Mouse (Mus musculus): ENCODE results near the gene Tmbim6. TPM values are rescaled to one million over a fixed set of nuclear protein-coding genes. Genes with fewer than 3 reads are reported as not detected.
"Not testable (repeated sequence)": the region's sequence is repeated elsewhere in the genome, so short reads cannot be mapped to it uniquely, and the experiment has no call there.

Gene Tmbim6
- polyA plus RNA-seq, 1 experiment from 2014 or later, result 262 TPM

DNA sequence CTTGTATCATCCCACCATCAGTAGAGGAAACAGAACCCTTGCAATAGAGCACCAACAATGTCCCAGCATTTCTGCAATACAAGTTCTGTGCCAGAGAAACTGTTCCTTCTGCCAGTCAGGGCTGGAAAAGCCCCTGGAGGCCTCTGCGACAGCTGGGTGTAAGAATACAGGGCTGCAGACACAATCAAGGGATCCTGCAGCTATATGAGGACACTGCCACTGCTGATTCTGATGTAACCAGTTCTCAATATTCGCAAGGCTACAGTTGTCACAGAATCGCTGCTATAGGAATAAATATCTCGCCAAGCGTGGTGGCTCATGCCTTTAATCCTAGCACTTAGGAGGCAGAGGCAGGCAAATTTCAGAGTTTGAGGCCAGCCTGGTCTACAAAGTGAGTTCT lies 16.4 kb upstream of the Tmbim6 start:
- ATAC-seq (ENCODE audit: low FRiP score) (no peak), DNase-seq (ENCODE audit: low spot score) (no peak)
- no peaks in the 10 kb centered on the region for H3K4me1 ChIP-seq (replicated peaks; ENCODE audit: control insufficient read depth, insufficient read depth, low read length)
- no peak overlapping the region for H3K27ac ChIP-seq
- no peaks in the 10 kb centered on the region for H3K9me3 ChIP-seq (ENCODE audit: control insufficient read depth, low read length)
- no peak overlapping the region for H3K4me2 ChIP-seq (replicated peaks)
- no peaks in the 10 kb centered on the region for H3K27me3 ChIP-seq (ENCODE audit: control insufficient read depth, insufficient read depth, low read length)
- no peak overlapping the region for H3K4me3 ChIP-seq (replicated peaks; ENCODE audit: low read length)
- H3K36me3 ChIP-seq (replicated peaks; ENCODE audit: control insufficient read depth, insufficient read depth), result no peaks in the 10 kb centered on the region
- H3K9ac ChIP-seq, result no peak overlapping the region
- 86% methylated on average over 5 of the region's 5 CpGs for WGBS

DNA sequence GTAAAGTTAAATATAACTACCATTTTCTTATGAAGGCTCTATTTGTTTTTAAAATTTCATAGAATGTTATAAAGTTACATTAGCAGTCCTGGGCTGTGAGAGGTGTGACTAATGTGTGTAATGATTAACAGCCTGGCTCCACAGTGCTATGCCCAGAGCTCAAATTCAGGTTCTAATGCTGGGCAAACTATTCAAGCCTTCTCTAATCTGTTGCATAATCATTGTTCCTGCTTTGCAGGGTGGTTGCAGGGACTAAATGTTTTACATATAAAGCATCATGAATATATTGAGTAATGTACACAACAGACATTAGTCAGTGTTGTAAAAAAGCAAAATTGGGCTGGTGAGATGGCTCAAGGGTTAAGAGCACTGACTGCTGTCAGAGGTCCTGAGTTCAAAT lies 9.8 kb upstream of the Tmbim6 start:
- DNase-seq (ENCODE audit: low spot score), result no peak
- no peak overlapping the region for H3K9ac ChIP-seq
- no peak overlapping the region for H3K4me3 ChIP-seq (replicated peaks; ENCODE audit: low read length)
- no peak for ATAC-seq (ENCODE audit: low FRiP score)
- no peak overlapping the region for H3K4me2 ChIP-seq (replicated peaks)
- H3K9me3 ChIP-seq (ENCODE audit: control insufficient read depth, low read length), result no peaks in the 10 kb centered on the region
- H3K4me1 ChIP-seq (replicated peaks; ENCODE audit: control insufficient read depth, insufficient read depth, low read length), result no peaks in the 10 kb centered on the region
- no peaks in the 10 kb centered on the region for H3K27me3 ChIP-seq (ENCODE audit: control insufficient read depth, insufficient read depth, low read length)
- no peak overlapping the region for H3K27ac ChIP-seq
- H3K36me3 ChIP-seq (replicated peaks; ENCODE audit: control insufficient read depth, insufficient read depth), result no peaks in the 10 kb centered on the region

DNA sequence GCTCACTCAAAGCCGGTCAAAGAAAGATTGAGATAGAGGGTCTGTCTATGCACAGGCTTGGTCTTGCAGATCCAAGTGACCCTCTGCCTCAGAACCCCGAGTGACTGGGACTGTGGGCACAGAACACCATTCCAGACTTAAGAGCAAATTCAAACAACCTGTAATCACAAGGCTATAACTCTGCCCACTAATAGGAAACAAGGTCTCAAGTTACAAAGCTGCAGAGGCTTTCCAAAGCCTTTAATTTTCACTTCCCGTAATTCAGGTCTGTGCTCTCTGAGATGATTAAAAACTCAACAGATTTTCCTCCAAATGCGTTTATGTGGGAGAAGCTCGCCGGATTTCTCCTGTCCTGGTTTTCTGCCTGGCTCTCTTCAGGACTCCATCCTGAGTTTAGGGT lies 8.6 kb upstream of the Tmbim6 start:
- DNase-seq (ENCODE audit: low spot score), result no peak
- Histone ChIP-seq H3K36me3 (replicated peaks; ENCODE audit: control insufficient read depth, insufficient read depth) (no peaks in the 10 kb centered on the region), H3K27ac (no peak overlapping the region), H3K4me3 (replicated peaks; ENCODE audit: low read length) (no peak overlapping the region), H3K4me2 (replicated peaks) (no peak overlapping the region), H3K9me3 (ENCODE audit: control insufficient read depth, low read length) (no peaks in the 10 kb centered on the region), H3K9ac (no peak overlapping the region), H3K4me1 (replicated peaks; ENCODE audit: control insufficient read depth, insufficient read depth, low read length) (no peaks in the 10 kb centered on the region), H3K27me3 (ENCODE audit: control insufficient read depth, insufficient read depth, low read length) (no peaks in the 10 kb centered on the region)
- ATAC-seq (ENCODE audit: low FRiP score), result no peak
- 80% methylated on average over 6 of the region's 6 CpGs for WGBS

DNA sequence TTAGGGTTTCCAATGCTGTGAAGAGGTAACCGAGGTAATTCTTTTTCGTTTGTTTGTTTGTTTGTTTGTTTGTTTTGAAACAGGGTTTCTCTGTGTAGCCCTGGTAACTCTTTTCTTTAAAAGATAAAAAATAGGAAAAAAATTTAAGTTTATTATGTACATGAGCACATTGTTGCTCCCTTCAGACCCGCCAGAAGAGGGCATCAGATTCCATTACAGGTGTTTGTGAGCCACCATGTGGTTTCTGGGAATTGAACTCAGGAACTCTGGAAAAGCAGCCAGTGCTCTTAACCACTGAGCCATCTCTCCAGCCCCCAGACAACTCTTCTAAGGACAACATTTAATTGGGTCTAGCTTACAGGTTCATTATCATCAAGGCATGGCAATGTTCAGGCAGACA lies 6.6 kb upstream of the Tmbim6 start:
- not testable (repeated sequence) for H3K36me3 ChIP-seq (replicated peaks; ENCODE audit: control insufficient read depth, insufficient read depth)
- 73% methylated on average over 3 of the region's 3 CpGs for WGBS

DNA sequence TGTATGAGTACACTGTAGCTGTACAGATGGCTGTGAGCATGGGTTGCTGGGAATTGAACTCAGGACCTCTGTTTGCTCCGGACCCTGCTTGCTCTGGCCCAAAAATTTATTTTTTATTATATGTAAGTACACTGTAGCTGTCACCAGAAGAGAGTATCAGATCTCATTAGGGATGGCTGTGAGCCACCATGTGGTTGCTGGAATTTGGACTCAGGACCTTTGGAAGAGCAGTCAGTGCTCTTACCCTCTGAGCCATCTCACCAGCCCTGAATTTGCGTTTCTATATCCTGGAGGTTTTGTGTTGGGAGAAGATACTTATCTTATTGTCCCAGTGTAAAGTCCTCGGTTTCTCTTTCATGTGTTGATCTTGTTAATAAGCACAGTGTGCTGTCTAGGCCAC lies 5.9 kb upstream of the Tmbim6 start:
- DNase-seq (ENCODE audit: low spot score) (no peak), ATAC-seq (ENCODE audit: low FRiP score) (no peak)
- Histone ChIP-seq H3K9me3 (ENCODE audit: control insufficient read depth, low read length) (no peaks in the 10 kb centered on the region), H3K27ac (no peak overlapping the region), H3K4me3 (replicated peaks; ENCODE audit: low read length) (no peak overlapping the region), H3K27me3 (ENCODE audit: control insufficient read depth, insufficient read depth, low read length) (no peaks in the 10 kb centered on the region), H3K36me3 (replicated peaks; ENCODE audit: control insufficient read depth, insufficient read depth) (no peaks in the 10 kb centered on the region), H3K9ac (no peak overlapping the region), H3K4me2 (replicated peaks) (no peak overlapping the region), H3K4me1 (replicated peaks; ENCODE audit: control insufficient read depth, insufficient read depth, low read length) (no peaks in the 10 kb centered on the region)
- 69% methylated on average over 3 of the region's 3 CpGs for WGBS

More for the DNA sequence above, 6.6 kb upstream of the Tmbim6 start:
- H3K4me2 ChIP-seq (replicated peaks); H3K9ac ChIP-seq; H3K4me3 ChIP-seq (replicated peaks; ENCODE audit: low read length); H3K27ac ChIP-seq; H3K27me3 ChIP-seq (ENCODE audit: control insufficient read depth, insufficient read depth, low read length); DNase-seq (ENCODE audit: low spot score); ATAC-seq (ENCODE audit: low FRiP score); H3K4me1 ChIP-seq (replicated peaks; ENCODE audit: control insufficient read depth, insufficient read depth, low read length); H3K9me3 ChIP-seq (ENCODE audit: control insufficient read depth, low read length): not testable (repeated sequence)

DNA sequence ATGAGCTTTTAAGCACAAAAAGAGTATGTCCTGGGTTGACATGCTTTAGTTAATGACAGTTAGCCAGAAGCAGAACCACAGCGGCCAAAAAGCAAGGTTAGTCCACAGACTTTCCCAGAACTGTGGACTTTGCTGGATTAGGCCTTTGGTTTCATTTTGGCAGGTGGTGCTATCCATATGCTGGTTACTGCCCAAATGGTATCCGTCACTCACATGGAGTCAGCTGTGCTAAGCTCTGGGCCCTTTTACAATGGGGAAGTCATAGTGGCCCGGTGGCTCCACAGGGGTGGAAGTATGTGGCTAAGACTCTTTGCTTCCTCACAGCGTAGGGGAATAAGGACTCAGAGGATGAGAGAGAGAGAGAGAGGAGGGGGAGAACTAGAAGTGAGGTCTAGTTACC lies 4.7 kb upstream of the Tmbim6 start:
- Histone ChIP-seq H3K4me2 (replicated peaks) (no peak overlapping the region), H3K4me3 (replicated peaks; ENCODE audit: low read length) (no peak overlapping the region), H3K27me3 (ENCODE audit: control insufficient read depth, insufficient read depth, low read length) (no peaks in the 10 kb centered on the region), H3K36me3 (replicated peaks; ENCODE audit: control insufficient read depth, insufficient read depth) (no peaks in the 10 kb centered on the region), H3K27ac (no peak overlapping the region), H3K9ac (no peak overlapping the region), H3K4me1 (replicated peaks; ENCODE audit: control insufficient read depth, insufficient read depth, low read length) (peaks cover 5% of the 10 kb centered on the region), H3K9me3 (ENCODE audit: control insufficient read depth, low read length) (no peaks in the 10 kb centered on the region)
- no peak for ATAC-seq (ENCODE audit: low FRiP score)
- DNase-seq (ENCODE audit: low spot score), result no peak
- 74% methylated on average over 4 of the region's 4 CpGs for WGBS

DNA sequence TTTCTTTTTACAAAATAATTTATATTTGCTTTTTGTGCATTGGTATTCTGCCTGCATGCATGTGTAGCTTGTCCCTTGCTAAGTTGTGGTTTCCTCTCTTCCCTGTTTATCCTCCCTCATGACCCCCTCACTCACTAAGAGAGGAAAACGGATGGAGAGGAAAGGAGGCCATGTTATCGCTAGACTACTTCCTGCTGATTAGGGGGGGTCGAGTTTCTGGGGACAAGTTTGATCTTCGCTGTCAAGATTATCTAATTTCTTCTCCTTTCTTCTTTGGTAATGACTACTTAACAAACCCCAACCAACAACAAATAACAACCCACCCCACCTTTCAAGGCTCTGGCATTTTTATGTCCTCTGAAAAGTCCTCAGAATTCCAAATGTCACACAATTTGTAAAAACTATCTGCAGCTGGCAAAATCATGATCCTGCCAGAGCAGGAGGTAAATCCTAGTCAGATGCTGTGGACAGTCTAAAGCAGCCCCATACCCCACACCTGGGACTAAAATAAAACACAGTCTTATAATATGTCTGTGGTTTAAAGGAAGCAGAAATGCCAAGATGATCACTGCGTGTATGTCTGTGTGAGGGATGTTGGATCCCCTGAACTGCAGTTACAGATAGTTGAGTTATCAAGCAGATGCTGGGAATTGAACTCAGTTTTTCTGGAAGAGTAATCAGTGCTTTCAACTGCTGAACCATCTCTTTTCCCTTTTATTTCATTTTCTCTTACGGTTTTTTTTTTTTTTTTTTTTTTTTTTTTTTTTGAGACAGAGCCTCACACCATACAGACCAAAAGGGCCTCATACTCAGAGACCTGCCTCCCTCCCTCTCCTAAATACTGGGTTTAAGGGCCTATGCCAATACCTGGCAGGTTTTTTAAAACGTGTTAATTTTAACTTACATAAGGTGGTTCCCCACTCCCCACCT lies 1.9 kb upstream of the Tmbim6 start:
- 66% methylated on average over 7 of the region's 7 CpGs for whole genome bisulfite sequencing
- Histone ChIP-seq H3K9ac (no peak overlapping the region), H3K27ac (no peak overlapping the region)

DNA sequence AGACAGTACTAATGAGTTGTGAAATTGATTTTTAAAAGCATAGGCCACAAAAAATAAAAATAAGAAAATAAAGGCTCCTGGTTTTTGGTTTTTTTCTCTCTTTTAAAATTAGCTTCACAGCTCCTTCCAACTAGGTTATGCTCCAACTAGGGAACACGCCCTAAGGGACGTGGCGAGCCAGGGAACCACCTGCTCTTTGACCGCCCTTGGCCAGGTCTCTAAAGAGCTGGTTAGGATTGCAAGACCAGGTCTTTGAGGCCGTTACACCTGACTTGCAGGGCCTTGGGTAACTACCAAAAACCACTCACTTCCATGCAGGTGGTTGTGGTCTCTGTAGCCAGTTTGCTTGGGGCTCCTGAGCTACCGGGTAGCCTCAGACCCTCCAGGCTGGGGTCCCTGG lies 707 bp upstream of the Tmbim6 start:
- Histone ChIP-seq H3K27ac (peak overlapping the region; percentile 64), H3K9me3 (ENCODE audit: control insufficient read depth, low read length) (no peaks in the 10 kb centered on the region), H3K4me2 (replicated peaks) (peak overlapping the region; percentile 66), H3K27me3 (ENCODE audit: control insufficient read depth, insufficient read depth, low read length) (no peaks in the 10 kb centered on the region), H3K9ac (peak overlapping the region; percentile 22; the same call in 1 of the 2 replicates), H3K4me1 (replicated peaks; ENCODE audit: control insufficient read depth, insufficient read depth, low read length) (peaks cover 30% of the 10 kb centered on the region), H3K4me3 (replicated peaks; ENCODE audit: low read length) (peak overlapping the region; percentile 69), H3K36me3 (replicated peaks; ENCODE audit: control insufficient read depth, insufficient read depth) (no peaks in the 10 kb centered on the region)
- DNase-seq (ENCODE audit: low spot score) (no peak), ATAC-seq (ENCODE audit: low FRiP score) (0 out of 2 replicates have a peak, but pooled peaks have one; percentile 0)
- WGBS, result 85% methylated on average over 6 of the region's 6 CpGs

More for the DNA sequence above, 1.9 kb upstream of the Tmbim6 start:
- Histone ChIP-seq H3K4me1 (replicated peaks; ENCODE audit: control insufficient read depth, insufficient read depth, low read length) (peaks cover 25% of the 10 kb centered on the region), H3K4me3 (replicated peaks; ENCODE audit: low read length) (no peak overlapping the region), H3K4me2 (replicated peaks) (no peak overlapping the region), H3K27me3 (ENCODE audit: control insufficient read depth, insufficient read depth, low read length) (no peaks in the 10 kb centered on the region), H3K9me3 (ENCODE audit: control insufficient read depth, low read length) (no peaks in the 10 kb centered on the region), H3K36me3 (replicated peaks; ENCODE audit: control insufficient read depth, insufficient read depth) (no peaks in the 10 kb centered on the region)
- ATAC-seq (ENCODE audit: low FRiP score) (no peak), DNase-seq (ENCODE audit: low spot score) (no peak)

DNA sequence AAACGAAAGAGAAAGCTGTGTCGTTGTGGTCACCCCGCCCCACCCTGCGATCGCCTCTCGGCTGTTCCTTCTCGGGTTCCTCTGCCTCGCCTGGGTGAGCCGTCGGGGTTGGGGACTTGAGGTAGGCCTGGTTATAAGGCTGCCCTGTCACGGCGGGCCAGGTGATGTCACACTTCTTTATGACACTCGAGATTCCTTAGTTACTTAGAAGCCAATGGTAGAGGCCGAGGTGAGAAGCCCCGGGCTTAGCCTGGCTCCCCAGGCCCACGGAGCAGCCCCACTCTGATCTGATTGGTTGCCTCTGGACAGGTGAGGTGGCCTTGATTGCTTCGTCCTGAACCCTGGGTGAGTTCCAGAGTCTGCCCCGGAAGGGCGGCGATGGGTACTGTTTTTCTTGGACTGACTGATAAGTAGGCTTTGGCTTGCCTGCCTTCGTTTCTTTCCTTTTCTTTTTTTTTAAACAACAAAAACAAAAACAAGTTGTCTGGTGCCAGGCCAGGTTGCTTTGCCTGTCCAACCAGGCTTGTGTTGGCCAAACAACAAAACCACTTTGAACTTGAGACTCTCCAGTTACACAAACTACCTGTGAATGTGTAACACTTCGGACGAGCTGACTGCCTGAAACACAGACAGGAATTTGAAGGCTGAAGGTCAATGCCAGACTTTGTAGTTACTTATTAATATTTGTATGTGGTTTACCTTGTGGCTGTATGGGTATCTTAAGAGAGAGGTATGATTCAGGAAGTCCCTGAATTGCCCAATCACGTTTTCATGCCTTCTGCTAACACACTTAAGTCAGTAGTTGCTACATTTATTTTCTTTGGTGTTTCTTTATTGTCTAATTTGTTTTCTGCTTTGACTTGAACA lies 937 bp downstream of the Tmbim6 start:
- Histone ChIP-seq H3K4me3 (replicated peaks; ENCODE audit: low read length) (peak overlapping the region; percentile 69), H3K36me3 (replicated peaks; ENCODE audit: control insufficient read depth, insufficient read depth) (no peaks in the 10 kb centered on the region), H3K4me2 (replicated peaks) (peak overlapping the region; percentile 60), H3K27me3 (ENCODE audit: control insufficient read depth, insufficient read depth, low read length) (no peaks in the 10 kb centered on the region), H3K9ac (peak overlapping the region; percentile 81), H3K27ac (peak overlapping the region; percentile 88), H3K4me1 (replicated peaks; ENCODE audit: control insufficient read depth, insufficient read depth, low read length) (peaks cover 30% of the 10 kb centered on the region), H3K9me3 (ENCODE audit: control insufficient read depth, low read length) (no peaks in the 10 kb centered on the region)
- 13% methylated on average over 24 of the region's 24 CpGs for WGBS
- DNase-seq (ENCODE audit: low spot score) (no peak), ATAC-seq (ENCODE audit: low FRiP score) (0 out of 2 replicates have a peak, but pooled peaks have one; percentile 3)

Data from hindbrain, embryonic 14.5 days (tissue).